Mouse (Mus musculus): ENCODE measurements around the gene Camta1. TPM values are rescaled to one million over a fixed set of nuclear protein-coding genes. Genes with fewer than 3 reads are reported as not detected.

Gene Camta1
- polyA plus RNA-seq, 1 experiment from 2014 or later, result 122 TPM

DNA sequence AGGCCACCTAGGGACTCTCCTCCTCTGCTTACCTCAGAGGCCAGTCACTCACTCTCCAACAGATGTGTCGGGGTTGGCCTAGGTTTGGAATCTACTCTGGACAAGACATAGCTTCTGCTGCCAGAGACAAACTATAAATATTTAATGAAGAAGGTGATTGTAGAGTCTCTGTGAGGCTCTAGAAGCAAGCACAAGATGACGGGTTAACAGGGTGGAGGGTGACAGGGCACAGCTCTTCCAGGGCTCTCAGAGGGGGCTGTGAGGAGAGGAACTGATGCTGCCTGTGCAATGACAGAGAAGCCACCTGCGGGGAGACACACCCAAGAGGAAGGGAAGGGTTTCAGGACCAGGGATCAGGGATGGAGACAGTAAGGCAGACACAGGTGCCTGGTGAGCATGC lies 682.0 kb downstream of the Camta1 start:
- no peak for DNase-seq (ENCODE audit: extremely low spot score, low spot score)
- 66% methylated on average over 3 of the region's 3 CpGs for WGBS
- H3K27ac ChIP-seq, result no peak overlapping the region
- H3K4me1 ChIP-seq, result peaks cover 15% of the 10 kb centered on the region; the same call in 1 of the 2 replicates
- no peak overlapping the region for H3K4me3 ChIP-seq
- H3K9me3 ChIP-seq, result no peaks in the 10 kb centered on the region
- H3K36me3 ChIP-seq (replicated peaks), result no peaks in the 10 kb centered on the region
- H3K27me3 ChIP-seq (ENCODE audit: poor library complexity, severe bottlenecking), result no peaks in the 10 kb centered on the region

- H3K9me3 ChIP-seq, result no peaks in the 10 kb centered on the region
These were observed 682.7 kb downstream of the Camta1 start for GRCm38 (mm10) chr4:151178970-151179378.

GRCm38 (mm10) chr4:151172526-151172925 lies 689.1 kb downstream of the Camta1 start:
- Histone ChIP-seq H3K4me3 (no peak overlapping the region), H3K27ac (no peak overlapping the region), H3K4me1 (no peaks in the 10 kb centered on the region), H3K27me3 (ENCODE audit: poor library complexity, severe bottlenecking) (no peaks in the 10 kb centered on the region), H3K36me3 (replicated peaks) (no peaks in the 10 kb centered on the region), H3K9me3 (no peaks in the 10 kb centered on the region)
- no peak for DNase-seq (ENCODE audit: extremely low spot score, low spot score)
- WGBS, result 82% methylated on average over 8 of the region's 8 CpGs

More at GRCm38 (mm10) chr4:151178970-151179378, 682.7 kb downstream of the Camta1 start:
- Histone ChIP-seq H3K4me3 (no peak overlapping the region), H3K36me3 (replicated peaks) (no peaks in the 10 kb centered on the region), H3K27ac (no peak overlapping the region), H3K27me3 (ENCODE audit: poor library complexity, severe bottlenecking) (no peaks in the 10 kb centered on the region), H3K4me1 (peaks cover 15% of the 10 kb centered on the region; the same call in 1 of the 2 replicates)
- 74% methylated on average over 8 of the region's 8 CpGs for WGBS
- no peak for DNase-seq (ENCODE audit: extremely low spot score, low spot score)

DNA sequence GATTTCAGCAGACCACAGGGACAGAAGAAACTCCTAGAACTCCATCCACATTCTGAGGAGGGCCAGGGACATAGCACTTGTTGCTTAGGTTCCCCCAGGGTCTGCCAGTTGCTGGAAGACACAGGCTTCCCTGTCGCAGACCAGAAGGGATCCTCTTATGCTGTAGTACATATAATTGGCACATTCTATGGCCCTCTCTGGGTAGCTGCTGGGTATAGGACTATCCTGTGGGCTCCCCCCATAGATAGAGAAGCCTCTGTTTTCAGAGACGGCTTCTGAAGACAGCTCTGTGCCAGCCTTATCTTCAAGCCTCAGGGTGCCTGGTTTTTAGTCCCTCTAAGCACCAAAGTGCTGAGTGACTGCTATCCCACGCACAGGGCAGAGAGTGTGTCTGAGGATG lies 690.6 kb downstream of the Camta1 start:
- Histone ChIP-seq H3K9me3 (no peaks in the 10 kb centered on the region), H3K4me3 (no peak overlapping the region), H3K4me1 (no peaks in the 10 kb centered on the region), H3K27ac (no peak overlapping the region), H3K36me3 (replicated peaks) (no peaks in the 10 kb centered on the region), H3K27me3 (ENCODE audit: poor library complexity, severe bottlenecking) (no peaks in the 10 kb centered on the region)
- WGBS, result 78% methylated on average over 3 of the region's 3 CpGs
- DNase-seq (ENCODE audit: extremely low spot score, low spot score), result no peak

DNA sequence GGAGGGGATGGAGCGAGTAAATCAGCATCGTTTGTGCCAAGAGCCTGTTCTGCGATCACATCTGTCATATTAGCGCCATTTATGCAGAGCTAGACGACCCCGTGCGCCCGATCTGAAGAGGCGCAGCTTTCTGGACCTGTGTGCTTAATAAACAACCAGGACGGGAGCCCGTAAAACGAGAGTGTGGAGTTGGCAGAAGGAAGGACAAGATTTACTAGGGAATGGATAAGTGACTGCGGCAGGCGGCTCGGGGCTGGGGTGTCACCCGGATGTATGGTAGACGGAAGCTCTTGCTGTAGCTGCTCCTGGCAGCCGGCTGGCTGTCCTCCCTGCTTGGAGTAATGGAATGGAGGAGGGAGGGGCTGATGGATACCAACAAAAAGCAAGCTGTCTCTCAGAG lies 691.0 kb downstream of the Camta1 start:
- H3K27me3 ChIP-seq (ENCODE audit: poor library complexity, severe bottlenecking), result peaks cover 4% of the 10 kb centered on the region; the same call in 1 of the 2 replicates
- H3K4me3 ChIP-seq, result no peak overlapping the region
- H3K4me1 ChIP-seq, result peaks cover 4% of the 10 kb centered on the region
- no peak overlapping the region for H3K27ac ChIP-seq
- DNase-seq (ENCODE audit: extremely low spot score, low spot score), result no peak
- no peaks in the 10 kb centered on the region for H3K9me3 ChIP-seq
- H3K36me3 ChIP-seq (replicated peaks), result no peaks in the 10 kb centered on the region
- WGBS, result 79% methylated on average over 18 of the region's 18 CpGs

- H3K27me3 ChIP-seq (ENCODE audit: poor library complexity, severe bottlenecking), result peaks cover 12% of the 10 kb centered on the region; the same call in 1 of the 2 replicates
- no peak overlapping the region for H3K27ac ChIP-seq
- WGBS, result 91% methylated on average over 6 of the region's 6 CpGs
- no peaks in the 10 kb centered on the region for H3K9me3 ChIP-seq
- DNase-seq (ENCODE audit: extremely low spot score, low spot score), result no peak
- H3K4me3 ChIP-seq, result no peak overlapping the region
- no peaks in the 10 kb centered on the region for H3K36me3 ChIP-seq (replicated peaks)
- peaks cover 7% of the 10 kb centered on the region for H3K4me1 ChIP-seq
These were observed 694.7 kb downstream of the Camta1 start for GRCm38 (mm10) chr4:151166969-151167368.

GRCm38 (mm10) chr4:151165539-151165938 lies 696.1 kb downstream of the Camta1 start:
- WGBS, result 23% methylated on average over 10 of the region's 10 CpGs
- no peaks in the 10 kb centered on the region for H3K36me3 ChIP-seq (replicated peaks)
- H3K4me3 ChIP-seq, result no peak overlapping the region
- H3K4me1 ChIP-seq, result peaks cover 7% of the 10 kb centered on the region
- no peak overlapping the region for H3K27ac ChIP-seq
- H3K9me3 ChIP-seq, result no peaks in the 10 kb centered on the region
- no peak for DNase-seq (ENCODE audit: extremely low spot score, low spot score)
- peaks cover 12% of the 10 kb centered on the region; the same call in 1 of the 2 replicates for H3K27me3 ChIP-seq (ENCODE audit: poor library complexity, severe bottlenecking)

DNA sequence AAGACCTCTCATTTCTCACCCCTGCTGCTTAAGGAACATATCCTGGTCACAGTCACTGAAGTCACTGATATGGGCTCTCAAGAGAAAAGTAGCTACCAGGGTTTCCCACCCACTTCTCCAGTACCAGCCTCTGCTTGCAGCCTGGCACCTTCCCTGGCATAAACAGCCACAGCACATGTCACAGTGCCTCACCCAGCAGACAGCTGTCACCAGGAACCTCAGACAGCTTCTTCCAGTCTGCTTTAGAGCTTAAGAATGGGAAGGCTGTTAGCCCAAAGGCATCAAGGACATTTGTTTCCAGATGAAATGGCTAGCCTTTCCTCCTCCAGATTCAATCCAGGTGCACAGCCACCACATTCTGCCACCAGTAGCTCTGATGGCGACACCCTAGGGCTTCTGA lies 697.4 kb downstream of the Camta1 start:
- no peaks in the 10 kb centered on the region for H3K36me3 ChIP-seq (replicated peaks)
- DNase-seq (ENCODE audit: extremely low spot score, low spot score), result no peak
- H3K27ac ChIP-seq, result no peak overlapping the region
- H3K4me1 ChIP-seq, result peaks cover 7% of the 10 kb centered on the region
- 76% methylated on average over 1 of the region's 1 CpGs for WGBS
- H3K4me3 ChIP-seq, result no peak overlapping the region
- H3K27me3 ChIP-seq (ENCODE audit: poor library complexity, severe bottlenecking), result peaks cover 12% of the 10 kb centered on the region; the same call in 1 of the 2 replicates
- no peaks in the 10 kb centered on the region for H3K9me3 ChIP-seq

GRCm38 (mm10) chr4:151161869-151162268 lies 699.8 kb downstream of the Camta1 start:
- Histone ChIP-seq H3K9me3 (no peaks in the 10 kb centered on the region), H3K27ac (no peak overlapping the region), H3K27me3 (ENCODE audit: poor library complexity, severe bottlenecking) (peaks cover 12% of the 10 kb centered on the region; the same call in 1 of the 2 replicates), H3K4me1 (peaks cover 7% of the 10 kb centered on the region), H3K36me3 (replicated peaks) (no peaks in the 10 kb centered on the region), H3K4me3 (no peak overlapping the region)
- no peak for DNase-seq (ENCODE audit: extremely low spot score, low spot score)
- WGBS, result 37% methylated on average over 6 of the region's 6 CpGs

GRCm38 (mm10) chr4:151160932-151161331 lies 700.7 kb downstream of the Camta1 start:
- DNase-seq (ENCODE audit: extremely low spot score, low spot score), result no peak
- peaks cover 16% of the 10 kb centered on the region; the same call in 1 of the 2 replicates for H3K27me3 ChIP-seq (ENCODE audit: poor library complexity, severe bottlenecking)
- WGBS, result 74% methylated on average over 4 of the region's 4 CpGs
- H3K9me3 ChIP-seq, result no peaks in the 10 kb centered on the region
- H3K4me3 ChIP-seq, result no peak overlapping the region
- no peaks in the 10 kb centered on the region for H3K36me3 ChIP-seq (replicated peaks)
- peaks cover 6% of the 10 kb centered on the region for H3K4me1 ChIP-seq
- no peak overlapping the region for H3K27ac ChIP-seq

GRCm38 (mm10) chr4:151160476-151160875 lies 701.2 kb downstream of the Camta1 start:
- DNase-seq (ENCODE audit: extremely low spot score, low spot score), result no peak
- peaks cover 15% of the 10 kb centered on the region; the same call in 1 of the 2 replicates for H3K27me3 ChIP-seq (ENCODE audit: poor library complexity, severe bottlenecking)
- no peak overlapping the region for H3K27ac ChIP-seq
- H3K4me1 ChIP-seq, result peaks cover 1% of the 10 kb centered on the region
- H3K36me3 ChIP-seq (replicated peaks), result no peaks in the 10 kb centered on the region
- no peaks in the 10 kb centered on the region for H3K9me3 ChIP-seq
- WGBS, result 86% methylated on average over 8 of the region's 8 CpGs
- no peak overlapping the region for H3K4me3 ChIP-seq

- Histone ChIP-seq H3K27me3 (ENCODE audit: poor library complexity, severe bottlenecking) (peaks cover 12% of the 10 kb centered on the region; the same call in 1 of the 2 replicates), H3K4me1 (peaks cover 17% of the 10 kb centered on the region), H3K36me3 (replicated peaks) (no peaks in the 10 kb centered on the region), H3K4me3 (no peak overlapping the region), H3K9me3 (no peaks in the 10 kb centered on the region), H3K27ac (no peak overlapping the region)
- 63% methylated on average over 3 of the region's 3 CpGs for WGBS
- DNase-seq (ENCODE audit: extremely low spot score, low spot score), result no peak
These were observed 703.4 kb downstream of the Camta1 start for GRCm38 (mm10) chr4:151158250-151158649.

GRCm38 (mm10) chr4:151156904-151157303 lies 704.8 kb downstream of the Camta1 start:
- 4% methylated on average over 7 of the region's 7 CpGs for WGBS
- Histone ChIP-seq H3K36me3 (replicated peaks) (no peaks in the 10 kb centered on the region), H3K27me3 (ENCODE audit: poor library complexity, severe bottlenecking) (peaks cover 12% of the 10 kb centered on the region; the same call in 1 of the 2 replicates), H3K4me1 (peaks cover 30% of the 10 kb centered on the region), H3K4me3 (no peak overlapping the region), H3K27ac (no peak overlapping the region), H3K9me3 (no peaks in the 10 kb centered on the region)
- DNase-seq (ENCODE audit: extremely low spot score, low spot score), result peak; percentile 84

GRCm38 (mm10) chr4:151155587-151155986 lies 706.1 kb downstream of the Camta1 start:
- Histone ChIP-seq H3K36me3 (replicated peaks) (no peaks in the 10 kb centered on the region), H3K27me3 (ENCODE audit: poor library complexity, severe bottlenecking) (peaks cover 12% of the 10 kb centered on the region; the same call in 1 of the 2 replicates), H3K4me3 (no peak overlapping the region), H3K9me3 (no peaks in the 10 kb centered on the region), H3K4me1 (peaks cover 43% of the 10 kb centered on the region), H3K27ac (no peak overlapping the region)
- WGBS, result 83% methylated on average over 4 of the region's 4 CpGs
- DNase-seq (ENCODE audit: extremely low spot score, low spot score), result no peak
